Mouse (Mus musculus): ENCODE measurements around the gene Rnf10. TPM values are rescaled to one million over a fixed set of nuclear protein-coding genes. Genes with fewer than 3 reads are reported as not detected.

Gene Rnf10
- polyA plus RNA-seq, 2 experiments, result 60.2 to 97.0 TPM

DNA sequence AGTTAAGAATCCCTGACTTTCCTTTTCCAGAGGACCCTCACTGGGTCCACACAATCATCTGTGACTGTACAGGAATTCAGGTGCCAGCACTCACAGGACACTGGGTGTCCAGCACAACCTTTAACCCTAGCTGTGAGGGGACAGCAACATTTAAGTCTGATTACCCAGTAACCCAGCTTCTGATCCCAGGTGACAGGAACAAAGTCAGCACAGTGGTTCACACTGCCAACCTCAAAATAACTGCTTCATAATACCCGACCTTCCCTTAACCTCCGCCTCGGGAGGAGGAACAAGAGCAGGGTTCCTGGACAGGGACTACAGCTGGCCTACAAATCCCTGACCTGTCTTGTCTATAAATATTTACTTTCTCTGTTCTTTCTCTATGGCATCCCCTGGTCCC, 4.4 kb downstream of the Rnf10 start:
- Histone ChIP-seq H3K4me1 (replicated peaks; ENCODE audit: control insufficient read depth in 2 of 2, insufficient read depth in 2 of 2, low read length in 1 of 2) (peaks cover 56 to 67% of the 10 kb centered on the region in 2 experiments), H3K4me2 (ENCODE audit: low read depth) (peak overlapping the region; percentile 73), H3K27me3 (ENCODE audit: control insufficient read depth, insufficient read depth, low read length) (no peaks in the 10 kb centered on the region), H3K36me3 (replicated peaks; ENCODE audit: control insufficient read depth, insufficient read depth, low read depth) (peaks cover 48% of the 10 kb centered on the region), H3K27ac (peak overlapping the region; percentile 97), H3K4me3 (ENCODE audit: insufficient read depth in 1 of 2, low read depth in 2 of 2, low read length in 2 of 2) (peak overlapping the region; percentile 41 to 63), H3K9me3 (ENCODE audit: control insufficient read depth, low read length) (no peaks in the 10 kb centered on the region), H3K9ac (replicated peaks) (peak overlapping the region; percentile 56)
- ATAC-seq (ENCODE audit: insufficient read depth) (no peak), DNase-seq (ENCODE audit: low read depth in 3 of 3, low spot score in 3 of 3) (no peak)
- TF ChIP-seq CTCF (IDR thresholded peaks at IDR 0.05; ENCODE audit: low read depth), result no peak
- no peak for TF ChIP-seq EP300 (IDR thresholded peaks at IDR 0.05; ENCODE audit: low read depth)
- 24% methylated on average over 3 of the region's 3 CpGs for WGBS (ENCODE audit: insufficient replicate concordance)

DNA sequence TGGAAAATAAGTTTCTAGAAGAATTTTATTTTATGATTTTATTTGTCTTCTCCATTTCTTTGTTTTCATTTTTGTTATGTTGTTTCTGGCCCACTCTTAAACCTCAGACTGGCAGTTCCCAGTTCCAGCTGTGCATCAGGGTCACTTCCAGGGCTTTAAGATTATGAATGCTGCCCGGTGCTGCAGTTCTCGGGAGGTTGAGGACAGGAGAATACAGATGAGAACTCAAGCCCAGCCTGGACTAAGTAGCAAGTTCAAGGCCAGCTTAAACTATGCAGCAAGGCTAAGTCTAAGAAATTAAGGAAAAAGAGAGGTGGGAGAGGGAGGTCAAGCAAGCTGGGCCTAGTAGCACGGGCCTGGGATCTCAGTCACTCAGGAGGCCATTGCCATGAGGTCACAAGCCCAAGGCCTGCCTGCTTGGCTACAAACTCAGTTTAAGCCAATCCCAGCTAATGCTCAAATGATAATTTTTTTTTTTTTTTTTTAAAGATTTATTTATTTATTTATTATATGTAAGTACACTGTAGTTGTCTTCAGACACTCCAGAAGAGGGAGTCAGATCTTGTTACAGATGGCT, 5.1 kb downstream of the Rnf10 start:
- Histone ChIP-seq H3K9me3 (ENCODE audit: control insufficient read depth, low read length) (no peaks in the 10 kb centered on the region), H3K4me2 (ENCODE audit: low read depth) (peak overlapping the region; percentile 73), H3K36me3 (replicated peaks; ENCODE audit: control insufficient read depth, insufficient read depth, low read depth) (peaks cover 55% of the 10 kb centered on the region), H3K27ac (peak overlapping the region; percentile 97), H3K27me3 (ENCODE audit: control insufficient read depth, insufficient read depth, low read length) (no peaks in the 10 kb centered on the region), H3K4me3 (ENCODE audit: insufficient read depth in 1 of 2, low read depth in 2 of 2, low read length in 2 of 2) (peak overlapping the region; percentile 39 to 49), H3K9ac (replicated peaks) (peak overlapping the region; percentile 71), H3K4me1 (replicated peaks; ENCODE audit: control insufficient read depth in 2 of 2, insufficient read depth in 2 of 2, low read length in 1 of 2) (peaks cover 54 to 69% of the 10 kb centered on the region in 2 experiments)
- TF ChIP-seq EP300 (IDR thresholded peaks at IDR 0.05; ENCODE audit: low read depth) (no peak), CTCF (IDR thresholded peaks at IDR 0.05; ENCODE audit: low read depth) (no peak)
- ATAC-seq (ENCODE audit: insufficient read depth) (peak; percentile 50; the same call in 1 of the 2 replicates), DNase-seq (ENCODE audit: low read depth in 3 of 3, low spot score in 3 of 3) (no peak)
- 19% methylated on average over 3 of the region's 3 CpGs for WGBS (ENCODE audit: insufficient replicate concordance)

DNA sequence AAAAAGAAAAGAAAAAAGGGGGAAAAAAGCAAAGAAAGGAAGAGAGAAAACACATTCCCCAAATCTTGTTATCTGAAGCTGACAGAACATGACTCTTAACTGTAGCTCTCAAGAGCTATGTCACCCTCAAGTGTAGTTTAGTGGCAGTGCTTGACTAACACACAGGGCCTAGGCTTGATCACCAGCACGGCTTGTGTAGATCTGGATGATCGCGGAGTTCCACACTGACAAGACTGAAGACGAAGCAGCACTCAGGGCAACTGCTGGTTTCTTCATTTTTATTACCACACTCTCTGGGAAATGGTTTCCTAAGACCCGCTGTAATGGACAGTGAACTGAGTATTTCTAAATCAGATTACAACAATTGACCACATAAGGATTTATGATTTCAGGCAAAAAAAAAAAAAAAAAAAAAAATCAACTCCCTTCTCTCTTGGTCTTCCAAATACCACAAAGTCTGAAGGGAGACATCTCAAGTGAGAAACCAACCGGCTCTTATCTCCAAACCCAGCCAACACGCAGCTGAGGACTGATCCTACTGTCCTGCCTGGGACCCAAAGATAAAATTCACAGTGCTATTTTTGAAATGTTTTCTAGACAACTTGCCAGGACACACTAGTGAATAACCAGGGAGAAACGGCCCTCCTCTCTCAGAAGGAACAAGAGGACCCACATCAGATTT, 5.8 kb downstream of the Rnf10 start:
- H3K27ac ChIP-seq, result peak overlapping the region; percentile 97
- ATAC-seq (ENCODE audit: insufficient read depth) (peak; percentile 90), DNase-seq (ENCODE audit: low read depth in 3 of 3, low spot score in 3 of 3) (peak; percentile 95 to 98 (median 95))
- H3K4me3 ChIP-seq (ENCODE audit: insufficient read depth in 1 of 2, low read depth in 2 of 2, low read length in 2 of 2), result peak overlapping the region; percentile 20 to 49; a peak in 3 of 4 replicates
- TF ChIP-seq CTCF (IDR thresholded peaks at IDR 0.05; ENCODE audit: low read depth) (peak; percentile 2; the same call in 1 of the 2 replicates), EP300 (IDR thresholded peaks at IDR 0.05; ENCODE audit: low read depth) (peak; percentile 95)
- H3K9ac ChIP-seq (replicated peaks), result peak overlapping the region; percentile 71
- WGBS (ENCODE audit: insufficient replicate concordance), result 18% methylated on average over 8 of the region's 8 CpGs
- H3K4me1 ChIP-seq (replicated peaks; ENCODE audit: control insufficient read depth in 2 of 2, insufficient read depth in 2 of 2, low read length in 1 of 2), result peaks cover 54 to 71% of the 10 kb centered on the region in 2 experiments
- no peaks in the 10 kb centered on the region for H3K27me3 ChIP-seq (ENCODE audit: control insufficient read depth, insufficient read depth, low read length)
- H3K4me2 ChIP-seq (ENCODE audit: low read depth), result peak overlapping the region; percentile 73
- no peaks in the 10 kb centered on the region for H3K9me3 ChIP-seq (ENCODE audit: control insufficient read depth, low read length)
- peaks cover 59% of the 10 kb centered on the region for H3K36me3 ChIP-seq (replicated peaks; ENCODE audit: control insufficient read depth, insufficient read depth, low read depth)

DNA sequence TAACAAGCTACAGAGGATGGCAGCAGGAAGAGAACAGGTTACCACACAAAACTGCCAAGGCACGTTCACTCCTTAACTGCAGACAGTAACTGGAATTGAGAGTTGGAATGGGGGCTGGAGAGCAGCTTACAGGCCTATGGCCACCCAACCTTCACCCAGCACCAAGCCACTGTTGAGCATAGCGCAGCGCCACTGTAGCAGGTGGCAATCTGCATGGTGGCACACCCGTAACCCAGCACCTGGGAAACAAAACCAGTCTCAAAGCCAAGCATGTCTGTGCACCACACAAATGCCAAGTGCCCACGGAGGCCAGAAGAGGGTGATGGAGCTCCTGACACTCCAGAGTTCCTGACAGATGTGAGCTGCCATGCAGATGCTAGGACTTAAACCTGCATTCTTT, 6.4 kb downstream of the Rnf10 start:
- Histone ChIP-seq H3K27me3 (ENCODE audit: control insufficient read depth, insufficient read depth, low read length) (no peaks in the 10 kb centered on the region), H3K9me3 (ENCODE audit: control insufficient read depth, low read length) (no peaks in the 10 kb centered on the region), H3K27ac (peak overlapping the region; percentile 97), H3K36me3 (replicated peaks; ENCODE audit: control insufficient read depth, insufficient read depth, low read depth) (peaks cover 62% of the 10 kb centered on the region), H3K4me2 (ENCODE audit: low read depth) (peak overlapping the region; percentile 73), H3K4me1 (replicated peaks; ENCODE audit: control insufficient read depth in 2 of 2, insufficient read depth in 2 of 2, low read length in 1 of 2) (peaks cover 57 to 71% of the 10 kb centered on the region in 2 experiments), H3K9ac (replicated peaks) (peak overlapping the region; percentile 70), H3K4me3 (ENCODE audit: insufficient read depth in 1 of 2, low read depth in 2 of 2, low read length in 2 of 2) (peak overlapping the region; percentile 29 to 49)
- 61% methylated on average over 5 of the region's 5 CpGs for WGBS (ENCODE audit: insufficient replicate concordance)
- TF ChIP-seq CTCF (IDR thresholded peaks at IDR 0.05; ENCODE audit: low read depth) (peak; percentile 30; the same call in 1 of the 2 replicates), EP300 (IDR thresholded peaks at IDR 0.05; ENCODE audit: low read depth) (no peak)
- ATAC-seq (ENCODE audit: insufficient read depth), result peak; percentile 53
- no peak for DNase-seq (ENCODE audit: low read depth in 3 of 3, low spot score in 3 of 3)

All from liver, embryonic 14.5 days (tissue).